Mouse (Mus musculus): ENCODE measurements around the gene Lgals9.

Gene Lgals9

DNA sequence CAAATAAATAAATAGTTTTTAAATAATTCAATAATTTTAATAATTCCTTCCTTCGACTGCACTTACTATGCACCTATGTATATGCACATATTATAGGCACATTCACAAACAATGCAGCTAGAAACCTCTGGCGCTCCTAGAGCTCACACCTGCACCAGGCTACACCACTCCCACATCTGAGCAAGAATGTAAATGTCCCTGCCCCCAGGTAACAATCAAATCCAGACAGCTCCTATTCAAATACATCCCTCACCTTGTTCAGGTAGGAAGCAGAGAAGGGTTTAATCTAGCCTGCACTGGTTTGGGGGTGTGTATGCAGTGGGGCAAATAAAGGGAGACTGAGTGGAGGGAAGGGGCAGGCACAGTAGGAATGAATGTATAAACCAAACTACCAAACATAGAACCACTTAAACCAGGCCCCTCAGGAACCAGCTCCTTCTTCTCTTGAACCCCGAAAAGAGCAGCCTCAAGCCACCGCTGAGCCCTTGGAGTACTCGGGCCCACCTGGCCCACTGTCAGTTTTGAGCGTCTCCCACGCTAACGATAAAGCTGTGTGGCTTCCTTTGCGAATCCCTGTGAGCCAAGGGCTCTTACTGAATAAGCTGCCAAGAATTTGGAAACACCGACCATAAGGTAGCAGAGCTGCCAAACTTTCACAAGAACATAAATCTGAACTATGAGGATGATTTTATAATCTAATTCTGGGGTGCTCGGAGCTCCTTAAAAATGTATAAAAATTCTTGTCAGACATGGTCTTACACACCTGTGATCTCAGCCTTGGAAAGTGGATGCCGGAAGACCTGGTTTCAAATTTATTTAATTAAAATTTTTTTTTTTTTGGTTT is 6.3 kb downstream of the Lgals9 start:
- no peak for DNase-seq (ENCODE audit: low read depth in 2 of 2, low spot score in 2 of 2)

- no peak for DNase-seq (ENCODE audit: low read depth in 2 of 2, low spot score in 2 of 2)
These were observed 7.8 kb downstream of the Lgals9 start for GRCm38 (mm10) chr11:78976731-78977510.

GRCm38 (mm10) chr11:78973381-78974150 is 11.2 kb downstream of the Lgals9 start:
- no peak for DNase-seq (ENCODE audit: low read depth in 2 of 2, low spot score in 2 of 2)

GRCm38 (mm10) chr11:78972811-78973351 is 11.9 kb downstream of the Lgals9 start:
- peak in 1 of 2 experiments; percentile 26 for DNase-seq (ENCODE audit: low read depth in 2 of 2, low spot score in 2 of 2)

DNA sequence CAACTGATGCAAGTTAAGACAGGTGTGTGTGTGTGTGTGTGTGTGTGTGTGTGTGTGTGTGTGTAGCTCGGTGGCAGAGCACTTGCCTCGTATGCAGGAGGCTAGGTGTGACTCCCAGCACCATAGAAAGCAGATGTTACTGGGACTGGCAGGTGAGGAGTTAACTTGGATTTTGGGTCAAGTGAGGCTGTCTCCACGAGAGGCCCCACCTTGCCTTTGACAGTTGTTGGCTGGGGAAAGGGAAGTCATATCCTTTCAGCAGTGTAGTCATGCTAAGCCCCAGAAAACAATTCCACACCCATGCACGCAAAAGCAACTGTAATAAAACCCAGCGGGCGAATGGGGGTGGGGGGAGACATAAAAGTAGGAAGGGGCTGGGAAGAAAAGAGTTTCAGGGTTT is 12.4 kb downstream of the Lgals9 start:
- no peak for DNase-seq (ENCODE audit: low read depth in 2 of 2, low spot score in 2 of 2)

- no peak for DNase-seq (ENCODE audit: low read depth in 2 of 2, low spot score in 2 of 2)
These were observed 13.0 kb downstream of the Lgals9 start for GRCm38 (mm10) chr11:78971746-78972145.

GRCm38 (mm10) chr11:78971096-78971495 is 13.7 kb downstream of the Lgals9 start:
- no peak for DNase-seq (ENCODE audit: low read depth in 2 of 2, low spot score in 2 of 2)

- DNase-seq (ENCODE audit: low read depth in 2 of 2, low spot score in 2 of 2): no peak
These were observed 16.6 kb downstream of the Lgals9 start for GRCm38 (mm10) chr11:78968121-78968520.

- peak in 1 of 2 experiments; percentile 40 for DNase-seq (ENCODE audit: low read depth in 2 of 2, low spot score in 2 of 2)
These were observed 17.4 kb downstream of the Lgals9 start for GRCm38 (mm10) chr11:78967371-78967770.

DNA sequence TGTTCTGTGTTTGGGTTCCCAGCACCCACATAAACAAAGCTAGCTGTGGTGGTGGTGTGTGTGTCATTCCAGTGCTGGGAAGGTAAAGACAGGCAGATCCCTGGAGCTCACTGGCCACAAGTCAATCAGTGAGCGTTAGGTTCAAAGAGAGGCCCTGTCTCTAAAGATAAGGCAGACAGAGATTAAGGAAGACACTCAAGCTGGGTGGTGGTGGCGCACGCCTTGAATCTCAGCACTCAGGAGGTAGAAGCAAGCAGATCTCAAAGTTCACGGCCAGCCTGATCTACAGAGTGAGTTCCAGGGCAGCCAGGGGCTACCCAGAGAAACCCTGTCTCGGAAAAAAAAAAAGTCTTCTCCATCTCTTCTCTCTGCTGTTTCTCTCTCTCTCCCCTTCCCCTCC is 23.5 kb downstream of the Lgals9 start:
- no peak for DNase-seq (ENCODE audit: low read depth in 2 of 2, low spot score in 2 of 2)

- peak in 1 of 2 experiments; percentile 24 for DNase-seq (ENCODE audit: low read depth in 2 of 2, low spot score in 2 of 2)
These were observed 24.8 kb downstream of the Lgals9 start for GRCm38 (mm10) chr11:78959841-78960520.

- DNase-seq (ENCODE audit: low read depth in 2 of 2, low spot score in 2 of 2): no peak
These were observed 25.4 kb downstream of the Lgals9 start for GRCm38 (mm10) chr11:78959367-78959766.

DNA sequence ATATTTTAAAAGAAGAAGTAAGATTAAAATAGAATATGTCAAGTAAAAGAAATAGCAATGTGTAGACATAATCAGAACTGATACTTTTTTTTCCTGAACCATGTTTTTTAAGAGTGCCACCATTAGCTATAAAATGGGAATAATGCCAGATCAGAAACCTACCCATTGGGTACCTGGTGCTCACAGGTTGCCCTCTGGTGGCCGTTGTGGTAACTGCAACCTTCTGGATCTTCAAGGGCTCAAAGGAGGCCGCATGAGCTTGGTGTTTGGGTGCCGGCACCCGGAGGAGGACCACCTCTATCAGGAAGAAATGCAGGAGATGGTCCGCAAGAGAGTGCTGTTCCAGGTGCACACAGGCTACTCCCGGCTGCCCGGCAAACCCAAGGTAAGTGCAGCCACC is 28.5 kb downstream of the Lgals9 start:
- DNase-seq (ENCODE audit: low read depth in 2 of 2, low spot score in 2 of 2): peak; percentile 62 to 76

- no peak for DNase-seq (ENCODE audit: low read depth in 2 of 2, low spot score in 2 of 2)
These were observed 32.3 kb downstream of the Lgals9 start for GRCm38 (mm10) chr11:78952467-78952866.

DNA sequence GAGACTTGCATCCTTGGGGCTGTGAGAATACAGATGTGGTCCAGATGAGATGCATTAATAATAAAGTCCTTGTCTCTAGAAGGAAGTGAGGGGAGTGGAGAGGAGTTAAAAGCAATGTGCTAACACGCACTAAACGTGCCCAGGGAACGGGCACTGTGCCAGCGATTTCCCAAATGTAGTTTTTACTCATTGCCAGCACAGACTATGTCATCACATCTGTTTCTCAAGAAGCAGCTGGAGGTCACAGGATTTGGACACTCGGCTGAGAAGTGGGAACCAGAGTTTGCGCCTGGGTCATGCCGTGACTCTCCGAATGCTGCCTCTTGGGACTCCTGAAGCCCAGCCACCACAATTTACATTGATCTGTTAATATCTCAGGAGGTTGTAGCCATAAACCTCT is 34.4 kb downstream of the Lgals9 start:
- DNase-seq (ENCODE audit: low read depth in 2 of 2, low spot score in 2 of 2): no peak

- DNase-seq (ENCODE audit: low read depth in 2 of 2, low spot score in 2 of 2): no peak
These were observed 41.7 kb downstream of the Lgals9 start for GRCm38 (mm10) chr11:78943083-78943482.

- no peak for DNase-seq (ENCODE audit: low read depth in 2 of 2, low spot score in 2 of 2)
These were observed 49.6 kb downstream of the Lgals9 start for GRCm38 (mm10) chr11:78935178-78935577.

DNA sequence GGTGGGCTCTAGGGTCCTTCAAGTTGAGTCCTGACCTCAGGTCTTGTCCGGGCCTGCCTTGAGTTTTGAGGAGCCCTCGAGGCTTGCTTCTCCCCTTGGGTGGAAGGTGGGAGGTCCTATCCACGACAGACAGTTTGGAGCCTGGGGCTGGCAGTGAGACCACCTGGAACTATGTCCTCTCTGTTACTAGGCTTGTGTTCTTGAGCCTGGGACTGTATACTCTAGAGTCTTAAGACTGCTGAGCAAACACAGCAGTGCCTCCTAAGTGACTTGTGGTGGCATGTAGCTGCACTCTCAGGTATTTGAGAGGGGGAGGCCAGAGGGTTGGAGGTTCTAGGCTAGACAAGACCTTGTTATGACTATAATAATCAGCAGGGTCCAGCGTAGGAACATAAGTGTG is 50.0 kb downstream of the Lgals9 start:
- DNase-seq (ENCODE audit: low read depth in 2 of 2, low spot score in 2 of 2): no peak

- no peak for DNase-seq (ENCODE audit: low read depth in 2 of 2, low spot score in 2 of 2)
These were observed 50.4 kb downstream of the Lgals9 start for GRCm38 (mm10) chr11:78934307-78934706.

GRCm38 (mm10) chr11:78929345-78929744 is 55.4 kb downstream of the Lgals9 start:
- no peak for DNase-seq (ENCODE audit: low read depth in 2 of 2, low spot score in 2 of 2)

DNA sequence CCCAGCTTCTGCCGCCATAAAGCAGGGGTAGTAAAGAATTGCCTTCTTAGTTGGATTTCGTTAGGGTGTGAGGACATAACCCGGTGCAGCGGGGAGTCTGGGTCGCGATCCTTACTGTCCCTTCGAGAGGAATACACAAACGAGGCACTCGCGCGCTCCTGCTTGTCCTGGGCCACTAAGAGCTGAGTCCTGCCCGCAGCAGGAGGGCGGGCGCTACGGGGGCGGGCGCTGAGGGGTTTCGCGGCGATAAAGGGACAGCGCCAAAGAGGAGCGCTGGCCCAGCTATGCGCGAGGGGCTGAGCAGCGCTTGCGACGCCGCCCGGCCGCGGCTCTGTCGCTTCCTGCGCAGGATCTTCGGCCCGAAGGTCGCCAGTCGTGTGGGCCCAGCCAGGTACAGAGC is 59.8 kb downstream of the Lgals9 start:
- no peak for DNase-seq (ENCODE audit: low read depth in 2 of 2, low spot score in 2 of 2)

Data from CD8-positive naive resting alpha-beta T cell, adult 2 months (primary cell).